Mouse (Mus musculus) stomach, postnatal 0 days (tissue): ENCODE measurements at regions not wholly inside any gene's neighbourhood (a gene's known extent, or its start where the extent isn't known, plus 50 kb on each side); places are given as distances from the start of the nearest gene placed in this dataset.

Experiments
- ATAC-seq: fragments of 200-750 bp; cut with Nextera tagmentation; 2 replicates; pipeline ENCODE4 v1.8.0; 2017; ENCODE audit not compliant: low FRiP score, low TSS enrichment
- DNase-seq: peaks from one replicate; pipeline ENCODE4 v3.0.0-alpha.2; 2016; ENCODE audit warnings: low spot score
- H3K27ac ChIP-seq: fragments of 300-500 bp; sonication (generic); replicated peaks from 2 replicates; pipeline ENCODE4 v1.5.1; 2014; ENCODE audit warnings: mild to moderate bottlenecking, control low read depth
- H3K27me3 ChIP-seq: fragments of 300-500 bp; sonication (generic); 2 replicates; pipeline ENCODE4 v1.6.1; 2014; ENCODE audit warnings: low read length; ENCODE audit not compliant: control insufficient read depth, insufficient read depth
- H3K36me3 ChIP-seq: fragments of 300-500 bp; sonication (generic); 2 replicates; pipeline ENCODE4 v1.6.1; 2014; ENCODE audit warnings: low read length, mixed read lengths; ENCODE audit not compliant: control insufficient read depth, insufficient read depth
- H3K4me1 ChIP-seq: fragments of 300-500 bp; sonication (generic); replicated peaks from 2 replicates; pipeline ENCODE4 v1.6.1; 2014; ENCODE audit warnings: antibody characterized with exemption; ENCODE audit not compliant: control insufficient read depth, insufficient read depth
- H3K4me2 ChIP-seq: fragments of 300-500 bp; sonication (generic); replicated peaks from 2 replicates; pipeline ENCODE4 v1.6.1; 2014; ENCODE audit warnings: low read depth, mild to moderate bottlenecking, control low read depth, moderate library complexity
- H3K4me3 ChIP-seq: fragments of 300-500 bp; sonication (generic); 2 replicates; pipeline ENCODE4 v1.5.1; 2014; ENCODE audit warnings: low read depth, low read length, control low read depth
- H3K9ac ChIP-seq: fragments of 300-500 bp; sonication (generic); 2 replicates; pipeline ENCODE4 v1.6.1; 2014; ENCODE audit warnings: mild to moderate bottlenecking, low read length, control low read depth, mixed read lengths
- H3K9me3 ChIP-seq: fragments of 300-500 bp; sonication (generic); 2 replicates; pipeline ENCODE4 v1.6.1; 2016; ENCODE audit warnings: low read length; ENCODE audit not compliant: control insufficient read depth
- CTCF ChIP-seq: IDR thresholded peaks from 2 replicates; pipeline ENCODE4 v1.5.1; 2016; ENCODE audit warnings: antibody characterized with exemption, low read depth, mild to moderate bottlenecking, moderate library complexity
- EP300 ChIP-seq: optimal IDR thresholded peaks from 2 replicates; pipeline ENCODE3; 2016; ENCODE audit warnings: antibody characterized with exemption
- WGBS: fragments of 180-500 bp; shearing (Covaris S2); extraction: QIAGEN DNeasy Blood & Tissue Kit; methylation state at CpG from one replicate; pipeline ENCODE4 v1.1.7; 2014; 5-methylcytosine and 5-hydroxymethylcytosine counted together

- H3K36me3 ChIP-seq: no peaks in the 10 kb centered on the region
- no peak overlapping the region for H3K4me2 ChIP-seq
- H3K9me3 ChIP-seq: no peaks in the 10 kb centered on the region
- no peak overlapping the region for H3K4me3 ChIP-seq
- no peaks in the 10 kb centered on the region for H3K27me3 ChIP-seq
- H3K4me1 ChIP-seq: no peaks in the 10 kb centered on the region
- TF ChIP-seq CTCF (no peak), EP300 (no peak)
- no peak overlapping the region for H3K9ac ChIP-seq
- DNase-seq (no peak), ATAC-seq (no peak)
- H3K27ac ChIP-seq: no peak overlapping the region
- 0% methylated on average over 1 of the region's 1 CpGs for WGBS
Measured at GRCm38 (mm10) chr12:119070446-119070845, 104.2 kb upstream of the Abcb5 start.

- no peak overlapping the region for H3K9ac ChIP-seq
- 72% methylated on average over 3 of the region's 3 CpGs for WGBS
- TF ChIP-seq EP300 (no peak), CTCF (no peak)
- no peaks in the 10 kb centered on the region for H3K4me1 ChIP-seq
- H3K9me3 ChIP-seq: no peaks in the 10 kb centered on the region
- no peaks in the 10 kb centered on the region for H3K27me3 ChIP-seq
- no peak for ATAC-seq
- H3K4me3 ChIP-seq: no peak overlapping the region
- no peak overlapping the region for H3K27ac ChIP-seq
- DNase-seq: no peak
- no peaks in the 10 kb centered on the region for H3K36me3 ChIP-seq
- no peak overlapping the region for H3K4me2 ChIP-seq
Measured at GRCm38 (mm10) chr12:119069747-119070146, 103.5 kb upstream of the Abcb5 start.

- WGBS: 86% methylated on average over 2 of the region's 2 CpGs
- no peak for DNase-seq
- H3K4me2 ChIP-seq: no peak overlapping the region
Measured at GRCm38 (mm10) chr12:119068079-119068478, 101.9 kb upstream of the Abcb5 start.

GRCm38 (mm10) chr12:119062931-119063330, 96.7 kb upstream of the Abcb5 start:
- Histone ChIP-seq H3K27ac (no peak overlapping the region), H3K36me3 (no peaks in the 10 kb centered on the region), H3K9me3 (no peaks in the 10 kb centered on the region), H3K4me2 (no peak overlapping the region), H3K27me3 (no peaks in the 10 kb centered on the region), H3K4me1 (no peaks in the 10 kb centered on the region), H3K4me3 (no peak overlapping the region), H3K9ac (no peak overlapping the region)
- 75% methylated on average over 2 of the region's 2 CpGs for WGBS
- TF ChIP-seq EP300 (no peak), CTCF (no peak)
- ATAC-seq (no peak), DNase-seq (no peak)

More at GRCm38 (mm10) chr12:119068079-119068478, 101.9 kb upstream of the Abcb5 start:
- no peak overlapping the region for H3K9ac ChIP-seq
- ATAC-seq: no peak
- TF ChIP-seq EP300 (no peak), CTCF (no peak)
- H3K4me3 ChIP-seq: no peak overlapping the region
- H3K27me3 ChIP-seq: no peaks in the 10 kb centered on the region
- no peak overlapping the region for H3K27ac ChIP-seq
- H3K9me3 ChIP-seq: no peaks in the 10 kb centered on the region
- no peaks in the 10 kb centered on the region for H3K36me3 ChIP-seq
- H3K4me1 ChIP-seq: no peaks in the 10 kb centered on the region

GRCm38 (mm10) chr12:119062490-119062889, 96.3 kb upstream of the Abcb5 start:
- Histone ChIP-seq H3K4me3 (no peak overlapping the region), H3K36me3 (no peaks in the 10 kb centered on the region), H3K4me2 (no peak overlapping the region), H3K9me3 (no peaks in the 10 kb centered on the region), H3K27me3 (no peaks in the 10 kb centered on the region), H3K27ac (no peak overlapping the region), H3K4me1 (no peaks in the 10 kb centered on the region), H3K9ac (no peak overlapping the region)
- ATAC-seq (no peak), DNase-seq (no peak)
- TF ChIP-seq CTCF (no peak), EP300 (no peak)

- no peaks in the 10 kb centered on the region for H3K27me3 ChIP-seq
- H3K27ac ChIP-seq: no peak overlapping the region
- TF ChIP-seq CTCF (no peak), EP300 (no peak)
- H3K9ac ChIP-seq: no peak overlapping the region
- DNase-seq: no peak
- H3K4me1 ChIP-seq: no peaks in the 10 kb centered on the region
- H3K36me3 ChIP-seq: no peaks in the 10 kb centered on the region
- WGBS: 22% methylated on average over 3 of the region's 3 CpGs
- no peak overlapping the region for H3K4me2 ChIP-seq
- no peaks in the 10 kb centered on the region for H3K9me3 ChIP-seq
- ATAC-seq: no peak
- H3K4me3 ChIP-seq: no peak overlapping the region
Measured at GRCm38 (mm10) chr12:119054560-119054959, 88.3 kb upstream of the Abcb5 start.
